Mouse (Mus musculus) heart, embryonic 14.5 days (tissue): ENCODE measurements around the gene Rere. TPM values are rescaled to one million over a fixed set of nuclear protein-coding genes. Genes with fewer than 3 reads are reported as not detected.

Experiments
- ATAC-seq: fragments of 200-750 bp; cut with Nextera tagmentation; 2 replicates; pipeline ENCODE4 v1.8.0; 2017; ENCODE audit warnings: low read depth, moderate TSS enrichment; ENCODE audit not compliant: insufficient number of reproducible peaks, insufficient read depth, low FRiP score
- H3K27ac ChIP-seq, 2 experiments: fragments of 200-500 bp in 1 of 2; fragments of 300-500 bp in 1 of 2; sonication (generic) in 1 of 2; replicated peaks in 1 of 2; 2 replicates each; pipeline ENCODE4 v1.5.1; 2012 to 2014; ENCODE audit warnings: low read depth in 2 of 2, low read length in 2 of 2, control low read depth in 1 of 2, mild to moderate bottlenecking in 1 of 2, mixed read lengths in 1 of 2; ENCODE audit not compliant: control insufficient read depth in 1 of 2, insufficient read depth in 1 of 2
- H3K27me3 ChIP-seq: fragments of 300-500 bp; sonication (generic); 2 replicates; pipeline ENCODE4 v1.6.1; 2014; ENCODE audit warnings: mild to moderate bottlenecking, low read length, control low read depth; ENCODE audit not compliant: control insufficient read depth, insufficient read depth
- H3K36me3 ChIP-seq: fragments of 300-500 bp; sonication (generic); 2 replicates; pipeline ENCODE4 v1.6.1; 2014; ENCODE audit warnings: mild to moderate bottlenecking, control low read depth, low read length, mixed read lengths; ENCODE audit not compliant: control insufficient read depth, insufficient read depth
- H3K4me1 ChIP-seq, 2 experiments: fragments of 200-500 bp in 1 of 2; fragments of 300-500 bp in 1 of 2; sonication (generic) in 1 of 2; 2 replicates each; pipeline ENCODE4 v1.6.1; 2012 to 2014; ENCODE audit warnings: low read length in 2 of 2, control low read depth in 1 of 2, mixed read lengths in 1 of 2; ENCODE audit not compliant: control insufficient read depth in 2 of 2, insufficient read depth in 2 of 2
- H3K4me2 ChIP-seq: fragments of 300-500 bp; sonication (generic); 2 replicates; pipeline ENCODE4 v1.6.1; 2014; ENCODE audit warnings: mild to moderate bottlenecking, low read length
- H3K4me3 ChIP-seq, 2 experiments: fragments of 200-500 bp in 1 of 2; fragments of 300-500 bp in 1 of 2; sonication (generic) in 1 of 2; 2 replicates each; pipeline ENCODE4 v1.5.1; 2012 to 2014; ENCODE audit warnings: low read length in 2 of 2, mild to moderate bottlenecking in 2 of 2, control low read depth in 1 of 2, low read depth in 1 of 2, moderate library complexity in 1 of 2; ENCODE audit not compliant: control insufficient read depth in 1 of 2, insufficient read depth in 1 of 2
- H3K9ac ChIP-seq: fragments of 300-500 bp; sonication (generic); 2 replicates; pipeline ENCODE4 v1.6.1; 2014; ENCODE audit warnings: mild to moderate bottlenecking, low read length
- H3K9me3 ChIP-seq: fragments of 300-500 bp; sonication (generic); 2 replicates; pipeline ENCODE4 v1.6.1; 2016; ENCODE audit warnings: low read length, control low read depth; ENCODE audit not compliant: control insufficient read depth
- WGBS: fragments of 180-500 bp; shearing (Covaris S2); extraction: QIAGEN DNeasy Blood & Tissue Kit; methylation state at CpG from one replicate; pipeline ENCODE4 v1.1.7; 2014; 5-methylcytosine and 5-hydroxymethylcytosine counted together
- polyA plus RNA-seq: library from polyadenylated mRNA; unstranded; fragments of >200 nt; fragmentation: Nextera tagmentation; extraction: Ambion mirVana; gene quantifications from 2 replicates; pipeline ENCODE4 v1.2.1, GENCODE M21; 2014

The Rere gene
- polyA plus RNA-seq, 1 experiment from 2014 or later = 28.5 TPM

GRCm38 (mm10) chr4:150659926-150660610 is 378.6 kb downstream of the Rere start:
- no peak overlapping the region for H3K9ac ChIP-seq
- peaks cover 0 to 10% of the 10 kb centered on the region in 2 experiments; a peak in 1 of 4 replicates for H3K4me1 ChIP-seq
- 0 out of 2 replicates have a peak, but pooled peaks cover 2% of the 10 kb centered on the region for H3K27me3 ChIP-seq
- no peak overlapping the region for H3K4me2 ChIP-seq
- no peak overlapping the region for H3K27ac ChIP-seq
- no peak for ATAC-seq
- 75% methylated on average over 9 of the region's 9 CpGs for whole genome bisulfite sequencing
- H3K36me3 ChIP-seq = no peaks in the 10 kb centered on the region
- 0 out of 2 replicates have a peak, but pooled peaks cover 3% of the 10 kb centered on the region for H3K9me3 ChIP-seq
- no peak overlapping the region for H3K4me3 ChIP-seq

GRCm38 (mm10) chr4:150661886-150662285 is 380.4 kb downstream of the Rere start:
- H3K27me3 ChIP-seq = no peaks in the 10 kb centered on the region
- H3K9ac ChIP-seq = peak overlapping the region; percentile 42
- H3K4me2 ChIP-seq = peak overlapping the region; percentile 63
- peaks cover 0 to 10% of the 10 kb centered on the region in 2 experiments; a peak in 1 of 4 replicates for H3K4me1 ChIP-seq
- no peaks in the 10 kb centered on the region for H3K9me3 ChIP-seq
- H3K36me3 ChIP-seq = no peaks in the 10 kb centered on the region
- peak overlapping the region; percentile 10 to 28; a peak in 3 of 4 replicates for H3K4me3 ChIP-seq
- 9% methylated on average over 13 of the region's 13 CpGs for WGBS
- no peak for ATAC-seq
- H3K27ac ChIP-seq = no peak overlapping the region

GRCm38 (mm10) chr4:150663192-150663591 is 381.7 kb downstream of the Rere start:
- H3K9me3 ChIP-seq = no peaks in the 10 kb centered on the region
- H3K4me3 ChIP-seq = no peak overlapping the region
- no peak overlapping the region for H3K4me2 ChIP-seq
- WGBS = 55% methylated on average over 12 of the region's 12 CpGs
- no peak for ATAC-seq
- H3K36me3 ChIP-seq = no peaks in the 10 kb centered on the region
- H3K4me1 ChIP-seq = peaks cover 0 to 10% of the 10 kb centered on the region in 2 experiments; a peak in 1 of 4 replicates
- no peaks in the 10 kb centered on the region for H3K27me3 ChIP-seq
- H3K27ac ChIP-seq = no peak overlapping the region
- H3K9ac ChIP-seq = no peak overlapping the region

GRCm38 (mm10) chr4:150664726-150665125 is 383.3 kb downstream of the Rere start:
- no peak overlapping the region for H3K4me3 ChIP-seq
- H3K4me1 ChIP-seq = peaks cover 0 to 10% of the 10 kb centered on the region in 2 experiments; a peak in 1 of 4 replicates
- no peaks in the 10 kb centered on the region for H3K27me3 ChIP-seq
- H3K9me3 ChIP-seq = no peaks in the 10 kb centered on the region
- H3K9ac ChIP-seq = no peak overlapping the region
- WGBS = 78% methylated on average over 7 of the region's 7 CpGs
- H3K36me3 ChIP-seq = no peaks in the 10 kb centered on the region
- no peak overlapping the region for H3K4me2 ChIP-seq
- no peak for ATAC-seq
- no peak overlapping the region for H3K27ac ChIP-seq

- no peak overlapping the region for H3K27ac ChIP-seq
- H3K4me1 ChIP-seq = peaks cover 0 to 10% of the 10 kb centered on the region in 2 experiments; a peak in 1 of 4 replicates
- no peak overlapping the region for H3K4me3 ChIP-seq
- 83% methylated on average over 10 of the region's 10 CpGs for WGBS
- H3K27me3 ChIP-seq = no peaks in the 10 kb centered on the region
- H3K9ac ChIP-seq = no peak overlapping the region
- H3K9me3 ChIP-seq = no peaks in the 10 kb centered on the region
- no peak overlapping the region for H3K4me2 ChIP-seq
- ATAC-seq = no peak
- no peaks in the 10 kb centered on the region for H3K36me3 ChIP-seq
These were observed 384.4 kb downstream of the Rere start for GRCm38 (mm10) chr4:150665806-150666205.

Other genes with a start within 250 kb of the Rere start
- 2.2 TPM in 2 replicates for gene Gpr157, start 194.3 kb upstream of the Rere start, polyA plus RNA-seq
- gene Slc2a5, start 162.4 kb upstream of the Rere start, polyA plus RNA-seq = 1.1 and 1.4 TPM in 2 replicates
- not detected in 2 replicates for gene Slc2a7, start 132.7 kb upstream of the Rere start, polyA plus RNA-seq
- not detected in 2 replicates for gene Car6, start 80.3 kb upstream of the Rere start, polyA plus RNA-seq
- gene Eno1, start 44.9 kb upstream of the Rere start, polyA plus RNA-seq = 1,771 and 1,859 TPM in 2 replicates